Mouse (Mus musculus) stomach, postnatal 0 days (tissue): ENCODE results near the gene Bahd1.

ENCODE experiments used
- CTCF ChIP-seq: IDR thresholded peaks from 2 replicates; pipeline ENCODE4 v1.5.1; 2016; ENCODE audit warnings: antibody characterized with exemption, low read depth, mild to moderate bottlenecking, moderate library complexity
- EP300 ChIP-seq: optimal IDR thresholded peaks from 2 replicates; pipeline ENCODE3; 2016; ENCODE audit warnings: antibody characterized with exemption

DNA sequence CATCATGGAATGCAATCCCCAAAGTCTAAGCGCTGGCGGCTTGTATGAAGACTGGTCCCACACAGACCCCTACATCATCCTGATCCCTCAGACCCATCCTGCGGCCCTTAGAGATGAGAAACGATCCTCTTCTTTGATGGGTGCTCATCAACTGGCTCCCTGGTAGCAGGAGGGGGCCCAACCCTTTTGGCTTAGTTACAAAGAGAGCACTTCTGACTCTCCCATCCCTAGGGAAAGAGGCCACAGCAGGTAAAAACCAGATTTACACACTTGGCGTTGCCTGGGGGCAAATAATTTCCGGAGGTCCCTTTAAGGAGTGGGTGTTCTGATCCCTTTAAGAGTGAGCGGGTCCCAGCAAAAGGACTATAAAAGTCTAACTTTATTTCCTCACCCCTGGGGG is 2.8 kb upstream of the Bahd1 start:
- no peak for TF ChIP-seq CTCF
- no peak for TF ChIP-seq EP300
